Mouse (Mus musculus): ENCODE results near the gene Gm9508. TPM values are rescaled to one million over a fixed set of nuclear protein-coding genes. Genes with fewer than 3 reads are reported as not detected.
A peak's percentile ranks its signal among the peaks of the same experiment; 100 is the strongest.

Gene Gm9508
- polyA plus RNA-seq, 1 experiment: not detected

DNA sequence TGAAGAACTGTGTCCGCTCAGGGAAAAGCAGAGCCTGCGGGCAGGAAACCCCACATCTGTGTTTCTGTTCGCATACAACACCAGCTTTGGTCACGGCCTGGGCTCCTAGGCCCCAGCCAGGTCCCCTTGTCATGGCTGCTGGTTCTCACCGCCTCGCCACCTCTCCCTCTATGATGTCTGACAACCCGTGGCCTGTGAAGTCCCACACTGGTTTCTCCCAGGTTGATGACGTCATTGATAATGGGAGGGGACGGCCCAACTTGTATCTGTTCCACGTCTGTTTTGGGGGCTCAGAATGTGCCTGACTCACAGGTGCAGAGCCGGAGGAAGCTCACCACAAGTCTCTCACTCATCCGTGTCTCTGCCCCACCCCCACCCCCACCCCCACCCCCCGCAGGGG is 23.3 kb downstream of the Gm9508 start:
- H3K36me3 ChIP-seq (ENCODE audit: control insufficient read depth, insufficient read depth): no peaks in the 10 kb centered on the region
- TF ChIP-seq CEBPB (IDR thresholded peaks at IDR 0.05; ENCODE audit: insufficient read depth, poor library complexity, severe bottlenecking) (no peak), POLR2AphosphoS2 (IDR thresholded peaks at IDR 0.05; ENCODE audit: insufficient read length, low read depth) (no peak), TCF3 (IDR thresholded peaks at IDR 0.05; ENCODE audit: insufficient read length, low read depth) (no peak), TCF12 (IDR thresholded peaks at IDR 0.05; ENCODE audit: insufficient read depth, poor library complexity, severe bottlenecking) (no peak), REST (IDR thresholded peaks at IDR 0.05; ENCODE audit: insufficient read depth, insufficient read length) (no peak), MAX (IDR thresholded peaks at IDR 0.05; ENCODE audit: low read depth) (no peak)
- no peak overlapping the region for H3ac ChIP-seq (ENCODE audit: control insufficient read depth, insufficient read length)
- peaks cover 41% of the 10 kb centered on the region for H3K27me3 ChIP-seq (ENCODE audit: control insufficient read depth, insufficient read depth, insufficient read length)
- H3K4me3 ChIP-seq: no peak overlapping the region
- H3K4me2 ChIP-seq (ENCODE audit: low read depth): no peak overlapping the region
- no peaks in the 10 kb centered on the region for H3K79me2 ChIP-seq (ENCODE audit: control insufficient read depth, insufficient read depth)

DNA sequence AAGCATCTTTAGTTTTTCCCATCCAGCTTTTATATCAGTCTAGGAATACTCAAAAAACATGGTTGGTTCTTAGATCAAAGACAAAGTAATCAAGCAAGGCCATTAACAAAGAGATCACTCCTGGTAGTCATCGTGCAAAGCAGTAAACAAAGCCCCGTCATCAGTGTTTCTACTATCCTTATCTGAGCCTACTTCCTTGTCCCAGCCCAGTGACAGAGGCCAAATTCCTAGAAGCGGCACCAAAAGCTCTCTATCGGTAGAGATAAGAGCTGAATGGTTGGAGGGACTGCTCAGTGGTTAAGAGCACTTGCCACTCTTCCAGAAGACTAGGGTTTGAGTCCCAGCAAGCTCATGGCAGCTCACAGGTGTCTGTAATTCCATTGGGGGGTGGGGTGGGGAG is 25.5 kb downstream of the Gm9508 start:
- Histone ChIP-seq H3K36me3 (ENCODE audit: control insufficient read depth, insufficient read depth) (no peaks in the 10 kb centered on the region), H3K79me2 (ENCODE audit: control insufficient read depth, insufficient read depth) (no peaks in the 10 kb centered on the region), H3K4me2 (ENCODE audit: low read depth) (no peak overlapping the region), H3K4me3 (no peak overlapping the region), H3K27me3 (ENCODE audit: control insufficient read depth, insufficient read depth, insufficient read length) (peaks cover 19% of the 10 kb centered on the region), H3ac (ENCODE audit: control insufficient read depth, insufficient read length) (no peak overlapping the region)
- TF ChIP-seq REST (IDR thresholded peaks at IDR 0.05; ENCODE audit: insufficient read depth, insufficient read length) (no peak), TCF3 (IDR thresholded peaks at IDR 0.05; ENCODE audit: insufficient read length, low read depth) (no peak), POLR2A (IDR thresholded peaks at IDR 0.05; ENCODE audit: insufficient read length, low read depth) (no peak), SRF (IDR thresholded peaks at IDR 0.05; ENCODE audit: control insufficient read depth, insufficient read length, low read depth) (no peak), USF1 (IDR thresholded peaks at IDR 0.05; ENCODE audit: low read depth) (no peak), MYOD1 (IDR thresholded peaks at IDR 0.05; ENCODE audit: control insufficient read depth in 1 of 3, insufficient read length in 2 of 3, low read depth in 2 of 3) (no peak)

DNA sequence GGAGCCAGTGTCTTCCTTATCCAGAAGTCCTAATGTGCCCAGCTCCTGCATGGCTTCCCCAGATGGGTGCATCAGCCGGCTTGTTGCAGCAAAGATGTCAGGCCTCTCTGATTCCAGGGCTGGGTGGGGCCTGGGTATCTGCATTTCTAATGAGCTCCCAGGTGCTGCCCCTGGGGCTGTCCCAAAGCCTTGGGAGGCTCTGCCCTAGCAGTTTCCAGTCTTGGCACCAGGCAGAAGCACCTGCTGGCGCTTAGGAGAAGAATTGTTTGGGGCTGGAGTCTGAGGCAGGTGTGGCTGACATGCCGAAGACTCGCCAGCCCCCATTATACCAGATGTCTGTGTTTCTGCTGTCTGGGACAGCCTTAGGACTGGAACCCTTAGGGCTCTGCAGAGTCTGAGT is 26.3 kb downstream of the Gm9508 start:
- H3K79me2 ChIP-seq (ENCODE audit: control insufficient read depth, insufficient read depth): no peaks in the 10 kb centered on the region
- TF ChIP-seq MYOD1 (IDR thresholded peaks at IDR 0.05; ENCODE audit: control insufficient read depth in 1 of 3, insufficient read length in 2 of 3, low read depth in 2 of 3) (no peak), REST (IDR thresholded peaks at IDR 0.05; ENCODE audit: insufficient read depth, insufficient read length) (no peak), POLR2A (IDR thresholded peaks at IDR 0.05; ENCODE audit: insufficient read length, low read depth) (no peak), TCF12 (IDR thresholded peaks at IDR 0.05; ENCODE audit: insufficient read depth, poor library complexity, severe bottlenecking) (no peak), MYOG (IDR thresholded peaks at IDR 0.05; ENCODE audit: control insufficient read depth in 1 of 3, insufficient read depth in 1 of 3, insufficient read length in 2 of 3, low read depth in 2 of 3) (no peak), E2F4 (IDR thresholded peaks at IDR 0.05; ENCODE audit: insufficient read depth) (no peak), SRF (IDR thresholded peaks at IDR 0.05; ENCODE audit: control insufficient read depth, insufficient read length, low read depth) (no peak), MAX (IDR thresholded peaks at IDR 0.05; ENCODE audit: low read depth) (no peak), TCF3 (IDR thresholded peaks at IDR 0.05; ENCODE audit: insufficient read length, low read depth) (no peak), CEBPB (IDR thresholded peaks at IDR 0.05; ENCODE audit: insufficient read depth, poor library complexity, severe bottlenecking) (no peak), USF1 (IDR thresholded peaks at IDR 0.05; ENCODE audit: low read depth) (no peak), POLR2AphosphoS2 (IDR thresholded peaks at IDR 0.05; ENCODE audit: insufficient read length, low read depth) (no peak)

DNA sequence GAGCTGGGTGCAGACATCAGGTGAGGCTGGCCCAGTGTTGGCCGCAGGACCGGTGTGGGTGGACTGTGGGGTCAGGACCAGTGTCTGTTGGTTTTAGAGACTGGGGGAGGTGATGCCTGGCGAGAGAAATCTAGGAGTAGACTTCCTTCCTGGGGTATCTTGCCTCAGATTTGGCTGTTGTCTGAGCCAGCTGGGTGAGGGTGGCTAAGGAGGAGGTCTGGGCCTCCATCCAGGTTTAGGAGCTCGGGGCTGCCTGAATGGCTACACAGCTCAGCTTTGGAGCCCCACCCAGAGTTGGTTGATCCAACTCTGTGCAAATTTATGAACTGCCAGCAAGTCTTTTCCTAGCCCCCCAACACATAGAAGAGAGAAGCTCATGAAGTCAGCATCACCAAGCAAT is 29.6 kb downstream of the Gm9508 start:
- no peak overlapping the region for H3K4me3 ChIP-seq
- no peak overlapping the region for H3ac ChIP-seq (ENCODE audit: control insufficient read depth, insufficient read length)
- TF ChIP-seq MYOD1 (IDR thresholded peaks at IDR 0.05; ENCODE audit: control insufficient read depth in 1 of 3, insufficient read length in 2 of 3, low read depth in 2 of 3) (no peak), TCF12 (IDR thresholded peaks at IDR 0.05; ENCODE audit: insufficient read depth, poor library complexity, severe bottlenecking) (no peak), USF1 (IDR thresholded peaks at IDR 0.05; ENCODE audit: low read depth) (no peak), SRF (IDR thresholded peaks at IDR 0.05; ENCODE audit: control insufficient read depth, insufficient read length, low read depth) (no peak), POLR2A (IDR thresholded peaks at IDR 0.05; ENCODE audit: insufficient read length, low read depth) (no peak), POLR2AphosphoS2 (IDR thresholded peaks at IDR 0.05; ENCODE audit: insufficient read length, low read depth) (no peak), MAX (IDR thresholded peaks at IDR 0.05; ENCODE audit: low read depth) (no peak), E2F4 (IDR thresholded peaks at IDR 0.05; ENCODE audit: insufficient read depth) (no peak), CEBPB (IDR thresholded peaks at IDR 0.05; ENCODE audit: insufficient read depth, poor library complexity, severe bottlenecking) (no peak), MYOG (IDR thresholded peaks at IDR 0.05; ENCODE audit: control insufficient read depth in 1 of 3, insufficient read depth in 1 of 3, insufficient read length in 2 of 3, low read depth in 2 of 3) (no peak), TCF3 (IDR thresholded peaks at IDR 0.05; ENCODE audit: insufficient read length, low read depth) (no peak), REST (IDR thresholded peaks at IDR 0.05; ENCODE audit: insufficient read depth, insufficient read length) (no peak)
- H3K4me2 ChIP-seq (ENCODE audit: low read depth): no peak overlapping the region
- H3K27me3 ChIP-seq (ENCODE audit: control insufficient read depth, insufficient read depth, insufficient read length): peaks cover 6% of the 10 kb centered on the region
- no peaks in the 10 kb centered on the region for H3K79me2 ChIP-seq (ENCODE audit: control insufficient read depth, insufficient read depth)
- H3K36me3 ChIP-seq (ENCODE audit: control insufficient read depth, insufficient read depth): no peaks in the 10 kb centered on the region

More for the DNA sequence above, 26.3 kb downstream of the Gm9508 start:
- H3K27me3 ChIP-seq (ENCODE audit: control insufficient read depth, insufficient read depth, insufficient read length): peaks cover 14% of the 10 kb centered on the region
- no peak overlapping the region for H3ac ChIP-seq (ENCODE audit: control insufficient read depth, insufficient read length)
- no peaks in the 10 kb centered on the region for H3K36me3 ChIP-seq (ENCODE audit: control insufficient read depth, insufficient read depth)
- no peak overlapping the region for H3K4me3 ChIP-seq
- no peak overlapping the region for H3K4me2 ChIP-seq (ENCODE audit: low read depth)

DNA sequence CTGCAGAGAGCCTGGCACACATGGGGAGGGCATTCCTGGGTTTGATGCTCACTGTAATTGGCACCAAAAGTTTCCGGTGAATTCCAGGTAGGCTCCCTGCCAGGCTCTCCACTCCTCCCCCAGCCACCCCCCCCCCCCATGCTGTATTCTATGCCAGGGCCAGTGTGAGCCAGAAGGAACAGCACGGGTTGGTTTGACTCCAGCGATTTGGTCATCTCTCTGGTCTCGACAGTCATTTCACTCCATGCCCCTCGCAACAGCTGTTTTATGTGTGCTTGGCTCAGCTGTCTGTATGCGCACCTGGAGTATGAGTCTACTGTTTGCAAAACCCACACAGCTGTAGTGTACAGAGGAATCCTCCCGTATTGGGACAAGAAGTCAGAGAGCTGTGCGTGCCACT is 30.7 kb downstream of the Gm9508 start:
- H3K4me2 ChIP-seq (ENCODE audit: low read depth): no peak overlapping the region
- no peaks in the 10 kb centered on the region for H3K79me2 ChIP-seq (ENCODE audit: control insufficient read depth, insufficient read depth)
- TF ChIP-seq SRF (IDR thresholded peaks at IDR 0.05; ENCODE audit: control insufficient read depth, insufficient read length, low read depth): no peak
- peak in 1 of 3 experiments; percentile 52 for TF ChIP-seq MYOG (IDR thresholded peaks at IDR 0.05; ENCODE audit: control insufficient read depth in 1 of 3, insufficient read depth in 1 of 3, insufficient read length in 2 of 3, low read depth in 2 of 3)
- TF ChIP-seq MYOD1 (IDR thresholded peaks at IDR 0.05; ENCODE audit: control insufficient read depth in 1 of 3, insufficient read length in 2 of 3, low read depth in 2 of 3): peak in 2 of 3 experiments; percentile 47 to 61
- peak; percentile 36 for TF ChIP-seq TCF3 (IDR thresholded peaks at IDR 0.05; ENCODE audit: insufficient read length, low read depth)
- H3K36me3 ChIP-seq (ENCODE audit: control insufficient read depth, insufficient read depth): no peaks in the 10 kb centered on the region
- H3K27me3 ChIP-seq (ENCODE audit: control insufficient read depth, insufficient read depth, insufficient read length): peaks cover 6% of the 10 kb centered on the region
- no peak overlapping the region for H3ac ChIP-seq (ENCODE audit: control insufficient read depth, insufficient read length)
- H3K4me3 ChIP-seq: no peak overlapping the region
